Mouse (Mus musculus): ENCODE measurements at regions not wholly inside any gene's neighbourhood (a gene's known extent, or its start where the extent isn't known, plus 50 kb on each side); places are given as distances from the start of the nearest gene placed in this dataset.

DNA sequence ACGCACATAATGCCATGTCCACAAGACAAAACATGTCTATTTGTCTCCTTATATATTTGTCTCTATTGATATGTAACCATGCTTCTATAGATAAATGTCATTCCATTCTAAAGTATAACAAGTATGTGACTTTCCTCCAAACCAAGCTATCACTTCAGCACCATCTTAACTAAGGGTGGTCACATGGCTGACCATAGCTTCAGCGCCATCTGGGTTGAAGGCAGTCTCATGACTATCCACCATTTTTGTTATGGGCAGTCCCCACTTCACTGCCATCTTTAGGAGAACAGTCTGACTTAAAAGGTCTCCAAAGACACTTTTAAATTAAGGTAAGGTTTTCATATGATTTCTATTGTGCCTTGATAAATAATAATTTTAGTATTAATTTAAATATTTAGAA is 554.1 kb upstream of the Intu start:
- ATAC-seq (ENCODE audit: insufficient number of reproducible peaks, insufficient read depth, low FRiP score, low read depth), result no peak
- Histone ChIP-seq H3K27ac (ENCODE audit: low read length) (no peak overlapping the region), H3K4me1 (ENCODE audit: control insufficient read depth, insufficient read depth, low read length) (no peaks in the 10 kb centered on the region), H3K36me3 (ENCODE audit: control insufficient read depth, insufficient read depth, low read length) (no peaks in the 10 kb centered on the region), H3K27me3 (ENCODE audit: control insufficient read depth, insufficient read depth, low read length) (no peaks in the 10 kb centered on the region), H3K9ac (replicated peaks; ENCODE audit: low read depth, low read length) (no peak overlapping the region), H3K4me3 (ENCODE audit: low read depth, low read length) (no peak overlapping the region), H3K4me2 (replicated peaks; ENCODE audit: low read depth, low read length) (no peak overlapping the region), H3K9me3 (ENCODE audit: control insufficient read depth, low read depth, low read length) (no peaks in the 10 kb centered on the region)
- WGBS, result 95% methylated on average over 2 of the region's 2 CpGs

DNA sequence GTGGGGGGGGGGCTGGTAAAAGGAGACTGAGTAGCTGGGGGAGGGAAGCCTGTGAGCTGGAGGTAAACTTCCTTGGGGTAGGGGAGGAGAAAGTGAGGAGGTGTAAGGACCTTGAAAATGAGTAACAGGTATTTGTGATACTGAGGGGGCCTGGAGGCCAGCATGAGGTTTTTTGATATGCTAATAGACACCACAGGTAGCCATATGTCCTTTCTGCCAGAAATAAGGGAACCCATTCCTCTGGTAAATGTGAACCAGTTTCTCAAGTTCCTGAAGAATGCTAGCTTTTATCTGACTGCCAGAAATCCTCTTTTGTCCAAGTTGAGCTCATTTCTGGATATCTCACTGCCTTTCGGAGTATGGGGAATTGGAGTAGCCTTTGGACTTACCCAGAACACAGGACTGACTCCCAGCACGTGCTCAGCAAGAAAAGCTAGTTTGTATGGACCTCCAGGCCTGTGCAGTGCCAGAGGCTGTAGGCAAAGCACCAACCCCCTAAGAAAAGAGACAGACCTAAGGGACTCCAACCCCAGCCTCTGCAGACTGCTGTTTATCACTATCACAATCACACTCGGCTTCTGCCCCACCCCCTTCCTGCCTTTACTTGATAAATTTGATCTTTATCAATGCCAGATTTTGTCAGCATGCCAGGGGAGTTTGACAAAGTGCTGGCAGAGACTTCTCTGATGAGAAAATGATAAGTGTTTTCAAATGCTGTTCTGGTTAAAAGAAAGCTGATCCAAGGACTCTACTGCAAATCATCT is 552.0 kb upstream of the Intu start:
- WGBS, result 28% methylated on average over 3 of the region's 3 CpGs
- no peak overlapping the region for H3K27ac ChIP-seq (ENCODE audit: low read length)
- no peaks in the 10 kb centered on the region for H3K27me3 ChIP-seq (ENCODE audit: control insufficient read depth, insufficient read depth, low read length)
- no peak for ATAC-seq (ENCODE audit: insufficient number of reproducible peaks, insufficient read depth, low FRiP score, low read depth)
- H3K4me3 ChIP-seq (ENCODE audit: low read depth, low read length), result no peak overlapping the region
- no peaks in the 10 kb centered on the region for H3K9me3 ChIP-seq (ENCODE audit: control insufficient read depth, low read depth, low read length)
- no peak overlapping the region for H3K4me2 ChIP-seq (replicated peaks; ENCODE audit: low read depth, low read length)
- H3K9ac ChIP-seq (replicated peaks; ENCODE audit: low read depth, low read length), result no peak overlapping the region
- H3K36me3 ChIP-seq (ENCODE audit: control insufficient read depth, insufficient read depth, low read length), result no peaks in the 10 kb centered on the region
- H3K4me1 ChIP-seq (ENCODE audit: control insufficient read depth, insufficient read depth, low read length), result no peaks in the 10 kb centered on the region

DNA sequence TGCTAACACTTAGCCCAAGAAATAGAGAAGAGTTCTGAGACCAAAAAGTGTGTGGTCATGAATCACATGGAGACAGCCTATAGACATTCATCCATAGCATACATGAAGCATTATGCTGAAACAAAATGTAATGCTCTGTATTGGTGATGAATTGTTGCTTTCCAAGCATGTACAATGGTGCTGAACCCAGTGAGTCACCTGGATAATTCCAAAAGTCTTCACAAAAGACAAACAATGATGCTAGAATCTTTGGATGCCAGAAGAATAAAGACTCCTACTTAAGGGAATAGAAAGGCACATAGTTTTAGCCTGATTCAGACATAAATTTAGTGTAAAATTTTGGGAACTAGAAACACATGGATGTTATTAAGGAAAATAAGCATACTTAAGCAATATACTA is 548.4 kb upstream of the Intu start:
- Histone ChIP-seq H3K4me3 (ENCODE audit: low read depth, low read length) (no peak overlapping the region), H3K9me3 (ENCODE audit: control insufficient read depth, low read depth, low read length) (no peaks in the 10 kb centered on the region), H3K4me2 (replicated peaks; ENCODE audit: low read depth, low read length) (no peak overlapping the region), H3K9ac (replicated peaks; ENCODE audit: low read depth, low read length) (no peak overlapping the region), H3K4me1 (ENCODE audit: control insufficient read depth, insufficient read depth, low read length) (no peaks in the 10 kb centered on the region), H3K36me3 (ENCODE audit: control insufficient read depth, insufficient read depth, low read length) (no peaks in the 10 kb centered on the region), H3K27me3 (ENCODE audit: control insufficient read depth, insufficient read depth, low read length) (no peaks in the 10 kb centered on the region), H3K27ac (ENCODE audit: low read length) (no peak overlapping the region)
- no peak for ATAC-seq (ENCODE audit: insufficient number of reproducible peaks, insufficient read depth, low FRiP score, low read depth)

DNA sequence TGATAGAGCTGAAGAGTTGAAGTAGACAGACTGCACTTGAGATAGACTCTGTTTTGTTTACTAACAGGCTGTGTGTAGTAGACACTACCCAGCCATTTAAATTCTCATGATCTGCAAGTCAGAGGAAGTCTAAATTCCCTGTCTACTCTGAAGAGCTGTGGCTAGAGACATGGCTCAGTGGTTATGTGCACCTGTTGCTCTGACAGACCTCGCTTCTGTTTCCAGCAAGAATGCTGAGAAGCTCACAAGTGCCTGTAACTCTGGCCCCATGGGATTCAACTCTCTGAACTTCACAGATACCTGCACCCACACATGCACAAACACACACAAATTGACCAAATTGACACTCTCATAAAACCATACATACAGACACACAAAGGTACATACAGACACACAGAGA is 543.4 kb upstream of the Intu start:
- Histone ChIP-seq H3K27me3 (ENCODE audit: control insufficient read depth, insufficient read depth, low read length) (no peaks in the 10 kb centered on the region), H3K4me1 (ENCODE audit: control insufficient read depth, insufficient read depth, low read length) (no peaks in the 10 kb centered on the region), H3K9ac (replicated peaks; ENCODE audit: low read depth, low read length) (no peak overlapping the region), H3K27ac (ENCODE audit: low read length) (no peak overlapping the region), H3K36me3 (ENCODE audit: control insufficient read depth, insufficient read depth, low read length) (no peaks in the 10 kb centered on the region), H3K4me3 (ENCODE audit: low read depth, low read length) (no peak overlapping the region), H3K9me3 (ENCODE audit: control insufficient read depth, low read depth, low read length) (peaks cover 5% of the 10 kb centered on the region; the same call in 1 of the 2 replicates), H3K4me2 (replicated peaks; ENCODE audit: low read depth, low read length) (no peak overlapping the region)
- ATAC-seq (ENCODE audit: insufficient number of reproducible peaks, insufficient read depth, low FRiP score, low read depth), result no peak
- WGBS, result 93% methylated on average over 1 of the region's 1 CpGs

DNA sequence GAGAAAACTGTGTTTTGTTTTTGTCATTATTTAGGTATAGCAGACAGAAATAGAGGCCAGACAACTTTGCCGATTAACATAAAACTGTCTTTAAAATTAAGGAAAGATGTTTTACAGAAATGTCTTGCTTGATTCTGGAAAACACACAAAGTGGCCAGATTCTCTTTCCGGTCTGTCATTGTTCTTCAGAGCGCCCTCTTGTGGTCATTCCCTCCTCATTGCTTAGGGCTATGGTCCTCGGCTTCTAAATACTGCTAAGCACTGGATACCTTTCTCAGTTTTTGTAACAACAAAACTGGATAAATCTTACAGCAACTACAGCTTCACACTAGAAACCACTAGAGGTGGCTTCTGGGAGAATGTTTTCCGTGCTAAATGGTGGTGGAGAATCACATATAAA is 532.5 kb upstream of the Intu start:
- Histone ChIP-seq H3K36me3 (ENCODE audit: control insufficient read depth, insufficient read depth, low read length) (no peaks in the 10 kb centered on the region), H3K27ac (ENCODE audit: low read length) (no peak overlapping the region), H3K9me3 (ENCODE audit: control insufficient read depth, low read depth, low read length) (no peaks in the 10 kb centered on the region), H3K4me1 (ENCODE audit: control insufficient read depth, insufficient read depth, low read length) (no peaks in the 10 kb centered on the region), H3K27me3 (ENCODE audit: control insufficient read depth, insufficient read depth, low read length) (no peaks in the 10 kb centered on the region), H3K4me3 (ENCODE audit: low read depth, low read length) (no peak overlapping the region), H3K9ac (replicated peaks; ENCODE audit: low read depth, low read length) (no peak overlapping the region), H3K4me2 (replicated peaks; ENCODE audit: low read depth, low read length) (no peak overlapping the region)
- 45% methylated on average over 5 of the region's 5 CpGs for WGBS
- no peak for ATAC-seq (ENCODE audit: insufficient number of reproducible peaks, insufficient read depth, low FRiP score, low read depth)

DNA sequence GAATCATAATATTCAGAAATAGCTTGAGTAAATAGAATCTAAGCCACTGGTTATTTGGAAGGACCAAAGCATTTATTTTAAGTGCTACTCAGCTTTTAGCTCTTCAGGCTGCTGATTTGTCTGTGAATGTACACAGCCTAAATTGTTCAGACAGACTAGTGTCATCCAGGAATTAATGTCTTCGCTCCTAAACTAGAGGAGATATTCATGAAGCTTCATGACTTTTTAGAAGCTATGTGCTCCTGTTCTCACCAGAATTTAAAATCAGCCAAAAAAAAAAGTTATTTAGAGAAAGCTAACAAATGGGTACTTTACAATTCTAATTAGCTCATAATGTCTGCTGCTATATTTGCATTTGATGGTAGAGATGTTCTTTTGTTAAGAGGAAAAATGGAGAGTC is 531.2 kb upstream of the Intu start:
- H3K27ac ChIP-seq (ENCODE audit: low read length), result no peak overlapping the region
- WGBS, result 83% methylated on average over 1 of the region's 1 CpGs
- no peaks in the 10 kb centered on the region for H3K9me3 ChIP-seq (ENCODE audit: control insufficient read depth, low read depth, low read length)
- H3K27me3 ChIP-seq (ENCODE audit: control insufficient read depth, insufficient read depth, low read length), result no peaks in the 10 kb centered on the region
- H3K4me2 ChIP-seq (replicated peaks; ENCODE audit: low read depth, low read length), result no peak overlapping the region
- no peaks in the 10 kb centered on the region for H3K36me3 ChIP-seq (ENCODE audit: control insufficient read depth, insufficient read depth, low read length)
- H3K4me3 ChIP-seq (ENCODE audit: low read depth, low read length), result no peak overlapping the region
- H3K9ac ChIP-seq (replicated peaks; ENCODE audit: low read depth, low read length), result no peak overlapping the region
- no peaks in the 10 kb centered on the region for H3K4me1 ChIP-seq (ENCODE audit: control insufficient read depth, insufficient read depth, low read length)
- ATAC-seq (ENCODE audit: insufficient number of reproducible peaks, insufficient read depth, low FRiP score, low read depth), result no peak

DNA sequence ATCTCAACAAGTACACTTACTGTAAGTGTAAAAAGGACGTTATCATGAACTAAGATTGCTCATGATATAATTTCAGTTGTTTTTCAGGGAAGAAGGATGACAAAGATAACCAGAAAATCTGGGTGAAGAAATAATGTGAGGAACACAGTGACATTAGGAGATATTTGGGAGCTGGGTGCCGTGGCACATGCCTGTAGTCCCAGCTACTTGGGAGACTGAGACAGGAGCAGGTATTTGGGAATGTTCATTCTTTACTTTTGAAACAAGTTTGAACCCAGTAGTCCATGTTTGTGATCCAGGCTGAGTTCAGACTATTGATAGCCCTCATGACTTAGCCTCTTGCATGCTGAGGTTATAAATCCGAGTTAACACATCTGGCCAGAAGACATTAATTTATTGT is 528.2 kb upstream of the Intu start:
- Histone ChIP-seq H3K27me3 (ENCODE audit: control insufficient read depth, insufficient read depth, low read length) (no peaks in the 10 kb centered on the region), H3K4me2 (replicated peaks; ENCODE audit: low read depth, low read length) (no peak overlapping the region), H3K4me1 (ENCODE audit: control insufficient read depth, insufficient read depth, low read length) (no peaks in the 10 kb centered on the region), H3K36me3 (ENCODE audit: control insufficient read depth, insufficient read depth, low read length) (no peaks in the 10 kb centered on the region), H3K4me3 (ENCODE audit: low read depth, low read length) (no peak overlapping the region), H3K9me3 (ENCODE audit: control insufficient read depth, low read depth, low read length) (no peaks in the 10 kb centered on the region), H3K9ac (replicated peaks; ENCODE audit: low read depth, low read length) (no peak overlapping the region), H3K27ac (ENCODE audit: low read length) (no peak overlapping the region)
- no peak for ATAC-seq (ENCODE audit: insufficient number of reproducible peaks, insufficient read depth, low FRiP score, low read depth)
- 83% methylated on average over 3 of the region's 3 CpGs for WGBS

DNA sequence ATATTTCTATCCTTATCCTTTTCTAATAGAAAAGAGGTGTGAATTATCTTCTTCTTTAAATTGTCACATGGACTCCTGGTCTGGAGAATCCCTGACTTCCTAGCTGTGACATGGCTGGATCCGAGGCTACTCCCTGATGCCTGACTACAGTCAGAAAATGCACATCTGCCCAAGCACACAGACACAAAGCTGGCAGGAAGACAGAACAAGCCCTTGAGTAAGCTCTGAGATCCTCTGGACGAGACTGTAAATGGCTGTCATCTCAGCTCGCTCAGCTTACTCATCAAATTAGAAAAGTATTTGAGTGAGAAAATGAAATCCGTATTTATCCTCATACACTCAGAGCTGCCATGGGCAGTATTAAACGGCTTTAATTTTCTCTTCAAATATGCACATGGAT is 521.0 kb upstream of the Intu start:
- ATAC-seq (ENCODE audit: insufficient number of reproducible peaks, insufficient read depth, low FRiP score, low read depth), result no peak
- H3K27ac ChIP-seq (ENCODE audit: low read length), result no peak overlapping the region
- no peaks in the 10 kb centered on the region for H3K36me3 ChIP-seq (ENCODE audit: control insufficient read depth, insufficient read depth, low read length)
- no peak overlapping the region for H3K9ac ChIP-seq (replicated peaks; ENCODE audit: low read depth, low read length)
- H3K4me1 ChIP-seq (ENCODE audit: control insufficient read depth, insufficient read depth, low read length), result no peaks in the 10 kb centered on the region
- H3K27me3 ChIP-seq (ENCODE audit: control insufficient read depth, insufficient read depth, low read length), result no peaks in the 10 kb centered on the region
- no peak overlapping the region for H3K4me3 ChIP-seq (ENCODE audit: low read depth, low read length)
- no peaks in the 10 kb centered on the region for H3K9me3 ChIP-seq (ENCODE audit: control insufficient read depth, low read depth, low read length)
- H3K4me2 ChIP-seq (replicated peaks; ENCODE audit: low read depth, low read length), result no peak overlapping the region
- 75% methylated on average over 5 of the region's 5 CpGs for WGBS

DNA sequence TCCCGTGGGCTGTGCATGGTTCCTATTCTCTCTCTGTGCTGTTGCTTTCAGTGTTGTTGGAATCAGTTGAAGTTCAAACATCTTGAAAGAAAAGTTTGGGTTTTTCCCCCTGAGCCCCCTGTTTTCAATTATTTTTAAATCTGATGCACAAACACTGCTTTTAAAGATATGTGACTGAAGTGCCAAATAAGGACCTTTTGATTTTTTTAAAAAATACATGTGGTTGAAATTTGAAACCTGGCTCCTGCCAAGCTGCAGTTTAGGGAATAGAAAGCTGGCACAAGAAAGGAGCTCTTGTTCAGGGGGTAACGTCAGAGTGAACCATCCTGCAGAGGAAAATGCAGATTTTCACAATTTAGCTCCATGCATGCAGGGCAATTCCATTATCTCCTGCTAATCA is 509.4 kb upstream of the Intu start:
- ATAC-seq (ENCODE audit: insufficient number of reproducible peaks, insufficient read depth, low FRiP score, low read depth), result no peak
- Histone ChIP-seq H3K9ac (replicated peaks; ENCODE audit: low read depth, low read length) (no peak overlapping the region), H3K36me3 (ENCODE audit: control insufficient read depth, insufficient read depth, low read length) (no peaks in the 10 kb centered on the region), H3K9me3 (ENCODE audit: control insufficient read depth, low read depth, low read length) (no peaks in the 10 kb centered on the region), H3K4me3 (ENCODE audit: low read depth, low read length) (no peak overlapping the region), H3K4me1 (ENCODE audit: control insufficient read depth, insufficient read depth, low read length) (no peaks in the 10 kb centered on the region), H3K4me2 (replicated peaks; ENCODE audit: low read depth, low read length) (no peak overlapping the region), H3K27ac (ENCODE audit: low read length) (no peak overlapping the region), H3K27me3 (ENCODE audit: control insufficient read depth, insufficient read depth, low read length) (no peaks in the 10 kb centered on the region)
- WGBS, result 28% methylated on average over 2 of the region's 2 CpGs
